Mouse (Mus musculus): ENCODE results near the gene Tgoln1. TPM values are rescaled to one million over a fixed set of nuclear protein-coding genes. Genes with fewer than 3 reads are reported as not detected.

Tgoln1 gene
- polyA plus RNA-seq, 1 experiment from 2014 or later: 23.2 TPM

DNA sequence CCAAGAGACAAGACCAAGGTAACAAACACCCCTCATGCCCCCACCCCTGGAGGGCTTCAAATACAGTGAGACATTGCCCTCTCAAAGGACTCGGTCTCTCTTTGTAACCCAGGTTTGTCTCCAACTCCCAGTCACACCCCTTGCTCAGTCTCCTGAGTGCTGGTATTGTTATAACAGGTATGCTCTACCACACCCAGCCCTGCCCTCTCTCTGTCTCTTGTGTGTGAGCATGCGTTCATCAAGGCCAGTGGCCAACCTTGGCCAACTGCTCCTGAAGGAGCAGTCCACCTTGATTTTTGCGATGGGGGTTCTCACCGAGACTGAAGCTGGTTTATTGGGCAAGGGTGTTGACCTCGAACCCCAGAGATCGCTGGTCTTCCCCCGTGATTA, 39.2 kb upstream of the Tgoln1 start:
- Histone ChIP-seq H3K4me2 (ENCODE audit: low read depth, low read length) (no peak overlapping the region), H3K9me3 (ENCODE audit: low read length) (no peaks in the 10 kb centered on the region), H3K9ac (replicated peaks) (no peak overlapping the region), H3K27me3 (ENCODE audit: insufficient read depth, low read length) (no peaks in the 10 kb centered on the region), H3K4me1 (ENCODE audit: insufficient read depth) (peaks cover 19% of the 10 kb centered on the region), H3K4me3 (ENCODE audit: low read depth, low read length) (no peak overlapping the region), H3K36me3 (replicated peaks; ENCODE audit: insufficient read depth, low read length) (no peaks in the 10 kb centered on the region), H3K27ac (ENCODE audit: low read depth) (peak overlapping the region; percentile 29; the same call in 1 of the 2 replicates)
- no peak for TF ChIP-seq CTCF (IDR thresholded peaks at IDR 0.05; ENCODE audit: low read depth)
- TF ChIP-seq EP300 (IDR thresholded peaks at IDR 0.05; ENCODE audit: low read depth): no peak
- DNase-seq (no peak), ATAC-seq (no peak)
- 73% methylated on average over 7 of the region's 7 CpGs for WGBS (ENCODE audit: insufficient replicate concordance)

- ATAC-seq: peak; percentile 22; the same call in 1 of the 2 replicates
- Histone ChIP-seq H3K9ac (replicated peaks) (no peak overlapping the region), H3K9me3 (ENCODE audit: low read length) (no peaks in the 10 kb centered on the region), H3K27ac (ENCODE audit: low read depth) (peak overlapping the region; percentile 29; the same call in 1 of the 2 replicates), H3K4me1 (ENCODE audit: insufficient read depth) (peaks cover 17% of the 10 kb centered on the region), H3K36me3 (replicated peaks; ENCODE audit: insufficient read depth, low read length) (no peaks in the 10 kb centered on the region), H3K27me3 (ENCODE audit: insufficient read depth, low read length) (no peaks in the 10 kb centered on the region), H3K4me2 (ENCODE audit: low read depth, low read length) (peak overlapping the region; percentile 42), H3K4me3 (ENCODE audit: low read depth, low read length) (no peak overlapping the region)
- TF ChIP-seq CTCF (IDR thresholded peaks at IDR 0.05; ENCODE audit: low read depth) (no peak), EP300 (IDR thresholded peaks at IDR 0.05; ENCODE audit: low read depth) (no peak)
- DNase-seq: peak; percentile 31
- WGBS (ENCODE audit: insufficient replicate concordance): 41% methylated on average over 20 of the region's 20 CpGs
Measured at GRCm38 (mm10) chr6:72655309-72656052, 38.7 kb upstream of the Tgoln1 start.

DNA sequence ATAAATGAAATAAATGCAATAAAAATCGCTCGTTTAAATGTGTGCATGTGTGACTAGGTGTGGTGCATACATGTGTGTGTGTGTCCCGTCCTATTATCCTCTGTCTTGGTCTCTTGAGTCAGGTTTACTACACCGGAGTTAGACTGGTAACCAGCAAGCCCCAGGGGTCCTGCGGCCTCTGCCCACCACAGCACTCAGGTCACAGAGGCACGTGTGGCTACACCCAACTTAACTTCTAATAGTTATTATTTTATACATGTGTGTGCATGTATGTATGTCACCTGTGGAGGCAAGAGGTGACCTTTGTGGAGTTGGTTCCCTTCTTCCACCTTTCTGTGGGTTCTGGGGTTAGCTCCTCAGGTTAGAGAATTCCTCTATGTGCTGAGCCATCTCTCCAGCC, 37.6 kb upstream of the Tgoln1 start:
- H3K4me2 ChIP-seq (ENCODE audit: low read depth, low read length): no peak overlapping the region
- WGBS (ENCODE audit: insufficient replicate concordance): 84% methylated on average over 6 of the region's 6 CpGs
- no peak for ATAC-seq
- H3K9me3 ChIP-seq (ENCODE audit: low read length): no peaks in the 10 kb centered on the region
- H3K4me3 ChIP-seq (ENCODE audit: low read depth, low read length): no peak overlapping the region
- H3K27ac ChIP-seq (ENCODE audit: low read depth): no peak overlapping the region
- no peaks in the 10 kb centered on the region for H3K27me3 ChIP-seq (ENCODE audit: insufficient read depth, low read length)
- DNase-seq: no peak
- H3K9ac ChIP-seq (replicated peaks): no peak overlapping the region
- peaks cover 15% of the 10 kb centered on the region for H3K4me1 ChIP-seq (ENCODE audit: insufficient read depth)
- TF ChIP-seq CTCF (IDR thresholded peaks at IDR 0.05; ENCODE audit: low read depth): no peak
- TF ChIP-seq EP300 (IDR thresholded peaks at IDR 0.05; ENCODE audit: low read depth): no peak
- no peaks in the 10 kb centered on the region for H3K36me3 ChIP-seq (replicated peaks; ENCODE audit: insufficient read depth, low read length)

- WGBS (ENCODE audit: insufficient replicate concordance): 69% methylated on average over 7 of the region's 7 CpGs
- H3K36me3 ChIP-seq (replicated peaks; ENCODE audit: insufficient read depth, low read length): no peaks in the 10 kb centered on the region
- DNase-seq: peak; percentile 55
- no peaks in the 10 kb centered on the region for H3K27me3 ChIP-seq (ENCODE audit: insufficient read depth, low read length)
- peak; percentile 82 for ATAC-seq
- H3K27ac ChIP-seq (ENCODE audit: low read depth): peak overlapping the region; percentile 58
- no peak; the same call in 1 of the 2 replicates for TF ChIP-seq EP300 (IDR thresholded peaks at IDR 0.05; ENCODE audit: low read depth)
- no peak for TF ChIP-seq CTCF (IDR thresholded peaks at IDR 0.05; ENCODE audit: low read depth)
- no peak overlapping the region for H3K4me3 ChIP-seq (ENCODE audit: low read depth, low read length)
- H3K9ac ChIP-seq (replicated peaks): no peak overlapping the region
- H3K9me3 ChIP-seq (ENCODE audit: low read length): no peaks in the 10 kb centered on the region
- peaks cover 15% of the 10 kb centered on the region for H3K4me1 ChIP-seq (ENCODE audit: insufficient read depth)
- H3K4me2 ChIP-seq (ENCODE audit: low read depth, low read length): no peak overlapping the region
Measured at GRCm38 (mm10) chr6:72653419-72653818, 36.6 kb upstream of the Tgoln1 start.

- ATAC-seq (peak; percentile 67), DNase-seq (no peak)
- H3K4me2 ChIP-seq (ENCODE audit: low read depth, low read length): no peak overlapping the region
- H3K27me3 ChIP-seq (ENCODE audit: insufficient read depth, low read length): no peaks in the 10 kb centered on the region
- no peaks in the 10 kb centered on the region for H3K36me3 ChIP-seq (replicated peaks; ENCODE audit: insufficient read depth, low read length)
- WGBS (ENCODE audit: insufficient replicate concordance): 66% methylated on average over 10 of the region's 10 CpGs
- H3K9me3 ChIP-seq (ENCODE audit: low read length): no peaks in the 10 kb centered on the region
- peaks cover 10% of the 10 kb centered on the region for H3K4me1 ChIP-seq (ENCODE audit: insufficient read depth)
- TF ChIP-seq CTCF (IDR thresholded peaks at IDR 0.05; ENCODE audit: low read depth): no peak
- TF ChIP-seq EP300 (IDR thresholded peaks at IDR 0.05; ENCODE audit: low read depth): no peak
- H3K4me3 ChIP-seq (ENCODE audit: low read depth, low read length): no peak overlapping the region
- no peak overlapping the region for H3K27ac ChIP-seq (ENCODE audit: low read depth)
- H3K9ac ChIP-seq (replicated peaks): no peak overlapping the region
Measured at GRCm38 (mm10) chr6:72650338-72650851, 33.6 kb upstream of the Tgoln1 start.

DNA sequence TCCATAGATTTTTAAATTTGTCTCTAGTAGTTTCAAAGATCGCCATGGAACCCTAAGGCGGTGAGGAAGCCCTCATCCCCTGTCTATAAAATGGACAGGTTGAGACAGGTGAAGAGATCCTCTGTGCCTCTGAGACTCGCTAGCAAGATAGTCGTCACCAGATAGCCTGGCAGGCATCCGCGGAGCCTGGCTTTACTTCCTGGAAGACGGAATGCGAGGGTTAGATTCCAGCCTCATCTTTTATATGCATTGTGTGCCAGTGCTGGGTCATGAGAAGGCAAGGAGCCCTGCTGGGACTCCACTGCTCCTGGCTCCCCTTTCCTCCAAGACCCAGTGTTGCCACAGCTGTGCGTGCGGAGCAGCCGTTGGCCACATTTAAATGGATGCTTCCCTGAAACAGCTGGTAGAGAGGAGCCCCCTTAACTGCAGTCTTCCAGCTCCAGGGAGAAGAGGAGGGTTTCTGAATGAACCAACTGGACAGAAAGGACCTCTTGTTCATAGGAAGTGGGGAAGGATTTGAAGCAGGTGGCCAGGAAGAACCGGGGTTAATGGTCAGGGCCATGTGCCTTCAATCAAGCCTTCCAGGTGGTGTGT, 31.3 kb upstream of the Tgoln1 start:
- Histone ChIP-seq H3K4me2 (ENCODE audit: low read depth, low read length) (no peak overlapping the region), H3K9me3 (ENCODE audit: low read length) (no peaks in the 10 kb centered on the region), H3K9ac (replicated peaks) (no peak overlapping the region), H3K4me3 (ENCODE audit: low read depth, low read length) (no peak overlapping the region), H3K27ac (ENCODE audit: low read depth) (no peak overlapping the region), H3K36me3 (replicated peaks; ENCODE audit: insufficient read depth, low read length) (no peaks in the 10 kb centered on the region), H3K4me1 (ENCODE audit: insufficient read depth) (peaks cover 7% of the 10 kb centered on the region), H3K27me3 (ENCODE audit: insufficient read depth, low read length) (no peaks in the 10 kb centered on the region)
- no peak for TF ChIP-seq EP300 (IDR thresholded peaks at IDR 0.05; ENCODE audit: low read depth)
- no peak for TF ChIP-seq CTCF (IDR thresholded peaks at IDR 0.05; ENCODE audit: low read depth)
- no peak for DNase-seq
- no peak for ATAC-seq
- 76% methylated on average over 12 of the region's 12 CpGs for WGBS (ENCODE audit: insufficient replicate concordance)

Measured in liver, postnatal 0 days (tissue).